Mouse (Mus musculus) hindbrain, embryonic 16.5 days (tissue): ENCODE results near the gene Rufy1. TPM values are rescaled to one million over a fixed set of nuclear protein-coding genes. Genes with fewer than 3 reads are reported as not detected.
A peak's percentile ranks its signal among the peaks of the same experiment; 100 is the strongest.

Experiments used
- ATAC-seq: fragments of 200-750 bp; cut with Nextera tagmentation; 2 replicates; pipeline ENCODE4 v1.8.0; 2017; ENCODE audit warnings: moderate TSS enrichment, moderate library complexity
- H3K27ac ChIP-seq: fragments of 300-500 bp; sonication (generic); 2 replicates; pipeline ENCODE4 v1.5.1; 2014; ENCODE audit warnings: low read depth, mild to moderate bottlenecking, control low read depth, low read length, moderate library complexity
- H3K27me3 ChIP-seq: fragments of 300-500 bp; sonication (generic); replicated peaks from 2 replicates; pipeline ENCODE4 v1.6.1; 2014; ENCODE audit warnings: low read length; ENCODE audit not compliant: control insufficient read depth, insufficient read depth
- H3K36me3 ChIP-seq: fragments of 300-500 bp; sonication (generic); 2 replicates; pipeline ENCODE4 v1.6.1; 2014; ENCODE audit warnings: mild to moderate bottlenecking, low read length, moderate library complexity, mixed read lengths; ENCODE audit not compliant: control insufficient read depth, insufficient read depth
- H3K4me1 ChIP-seq: fragments of 300-500 bp; sonication (generic); 2 replicates; pipeline ENCODE4 v1.6.1; 2014; ENCODE audit warnings: low read depth, low read length; ENCODE audit not compliant: control insufficient read depth, insufficient read depth
- H3K4me2 ChIP-seq: fragments of 300-500 bp; sonication (generic); 2 replicates; pipeline ENCODE4 v1.6.1; 2014; ENCODE audit warnings: mild to moderate bottlenecking, low read length, control low read depth, moderate library complexity
- H3K4me3 ChIP-seq: fragments of 300-500 bp; sonication (generic); 2 replicates; pipeline ENCODE4 v1.5.1; 2014; ENCODE audit warnings: mild to moderate bottlenecking, low read length, control low read depth, moderate library complexity
- H3K9ac ChIP-seq: fragments of 300-500 bp; sonication (generic); 2 replicates; pipeline ENCODE4 v1.6.1; 2014; ENCODE audit warnings: low read depth, mild to moderate bottlenecking, control low read depth, low read length, moderate library complexity
- H3K9me3 ChIP-seq: fragments of 300-500 bp; sonication (generic); 2 replicates; pipeline ENCODE4 v1.6.1; 2014; ENCODE audit warnings: mild to moderate bottlenecking, low read length, moderate library complexity; ENCODE audit not compliant: control insufficient read depth
- WGBS: fragments of 180-500 bp; shearing (Covaris S2); extraction: QIAGEN DNeasy Blood & Tissue Kit; methylation state at CpG from one replicate; pipeline ENCODE4 v1.1.7; 2014; 5-methylcytosine and 5-hydroxymethylcytosine counted together
- polyA plus RNA-seq: library from polyadenylated mRNA; unstranded; fragments of >200 nt; fragmentation: Nextera tagmentation; extraction: Ambion mirVana; gene quantifications from 2 replicates; pipeline ENCODE4 v1.2.1, GENCODE M21; 2015

The Rufy1 gene
- polyA plus RNA-seq, 1 experiment from 2014 or later, result 23.5 TPM

DNA sequence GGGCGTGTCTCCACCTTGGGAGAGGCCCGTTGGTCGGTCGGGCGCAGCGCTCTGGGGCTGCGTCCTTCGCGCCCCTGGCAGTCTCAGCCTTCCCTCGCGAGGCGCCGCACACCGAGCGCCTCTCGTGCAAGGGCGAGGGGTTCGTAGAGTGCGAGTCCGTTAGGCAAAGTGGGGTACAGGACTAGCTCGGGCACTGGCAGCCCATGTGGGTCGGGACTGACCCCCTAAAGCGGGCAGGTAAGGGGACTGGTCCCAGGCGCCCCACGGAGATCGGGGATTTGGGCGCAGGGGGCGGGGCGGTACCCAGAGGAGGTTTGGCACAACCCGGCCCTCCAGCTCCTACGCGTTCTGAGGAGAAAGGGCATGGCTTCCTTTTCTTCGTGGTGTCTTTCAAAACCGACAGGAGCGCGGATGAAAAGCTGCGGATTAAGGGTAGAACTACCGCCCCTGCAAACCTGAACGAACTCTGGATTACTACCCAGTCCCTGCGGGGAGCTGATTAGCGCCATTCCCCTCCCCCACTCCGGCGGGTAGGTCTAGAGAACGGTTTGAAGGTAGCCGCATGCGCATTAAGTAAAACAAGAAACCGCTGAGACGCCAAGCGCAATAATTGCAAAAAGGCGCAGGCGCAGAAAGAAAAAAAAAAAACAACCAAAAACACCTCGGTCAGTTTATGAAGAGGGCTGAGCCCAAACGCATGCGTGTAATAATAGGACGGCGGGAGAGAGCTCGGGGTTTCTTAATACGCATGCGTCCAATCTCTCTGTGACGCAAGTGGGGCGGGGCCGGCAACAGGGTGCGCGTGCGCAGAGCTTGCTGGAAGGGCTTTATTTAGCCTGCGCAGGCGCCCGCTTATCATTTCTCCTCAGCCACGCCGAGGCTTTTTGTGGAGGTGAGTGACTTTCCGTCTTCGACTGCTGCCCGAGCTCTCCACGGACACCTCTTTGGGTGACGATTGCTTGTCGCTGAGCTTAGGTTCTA lies 53.7 kb downstream of the Rufy1 start, which contains the start of gene Hnrnph1:
Hnrnph1 (plus strand) TSS at position 80 of the 981 bp plus-strand sequence.
- Histone ChIP-seq H3K27me3 (no peaks in the 10 kb centered on the region), H3K4me3 (peak within 1 kb of the TSS; percentile 92), H3K4me1 (peaks cover 20% of the 10 kb centered on the region), H3K4me2 (peak within 1 kb of the TSS; percentile 91), H3K9ac (peak within 1 kb of the TSS; percentile 99), H3K9me3 (no peaks in the 10 kb centered on the region), H3K27ac (peak within 1 kb of the TSS; percentile 99), H3K36me3 (peaks cover 3% of the 10 kb centered on the region; the same call in 1 of the 2 replicates)
- 0% methylated on average over 76 of the region's 76 CpGs for WGBS
- ATAC-seq, result peak; percentile 95

DNA sequence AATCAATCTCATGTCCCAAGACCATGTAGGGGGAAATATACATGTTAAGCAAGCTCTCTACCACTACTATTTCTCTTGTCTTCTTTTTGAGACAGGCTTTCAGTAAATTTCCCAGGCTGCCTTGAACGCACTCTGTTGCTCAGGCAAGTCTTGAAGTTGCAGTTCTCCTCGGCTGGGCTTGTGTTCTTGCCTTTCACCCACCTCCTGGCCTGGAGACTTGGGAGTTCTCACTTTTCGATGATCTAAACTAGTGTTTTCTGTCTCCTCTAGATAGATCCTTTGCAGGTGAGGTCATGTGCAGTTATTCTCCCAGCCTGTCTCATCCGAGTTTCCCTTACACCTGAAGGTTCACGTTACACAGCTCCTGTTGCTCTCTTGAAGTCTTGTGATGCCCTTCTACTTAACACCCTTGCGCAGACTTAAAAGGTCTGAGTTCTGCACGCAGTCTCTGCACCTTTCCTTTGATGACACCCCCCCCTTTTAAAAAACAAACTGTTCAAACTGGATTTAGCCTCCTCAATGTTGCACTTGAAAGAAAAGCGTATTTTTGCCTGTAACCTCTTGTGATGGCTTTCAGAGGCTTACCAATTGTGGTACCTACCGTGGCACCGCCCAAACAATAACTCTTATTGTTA lies 54.7 kb downstream of the Rufy1 start:
- Histone ChIP-seq H3K27ac (peak overlapping the region; percentile 97), H3K4me2 (peak overlapping the region; percentile 88), H3K9me3 (no peaks in the 10 kb centered on the region), H3K4me1 (peaks cover 15% of the 10 kb centered on the region), H3K36me3 (peaks cover 3% of the 10 kb centered on the region; the same call in 1 of the 2 replicates), H3K9ac (peak overlapping the region; percentile 79), H3K27me3 (no peaks in the 10 kb centered on the region), H3K4me3 (peak overlapping the region; percentile 57)
- WGBS, result 26% methylated on average over 10 of the region's 10 CpGs
- no peak for ATAC-seq

GRCm38 (mm10) chr11:50375421-50375820 lies 55.5 kb downstream of the Rufy1 start:
- H3K9ac ChIP-seq, result no peak overlapping the region
- no peaks in the 10 kb centered on the region for H3K27me3 ChIP-seq
- H3K4me1 ChIP-seq, result peaks cover 18% of the 10 kb centered on the region
- no peaks in the 10 kb centered on the region for H3K9me3 ChIP-seq
- no peak overlapping the region for H3K4me2 ChIP-seq
- peaks cover 3% of the 10 kb centered on the region; the same call in 1 of the 2 replicates for H3K36me3 ChIP-seq
- 78% methylated on average over 5 of the region's 5 CpGs for WGBS
- H3K4me3 ChIP-seq, result no peak overlapping the region
- H3K27ac ChIP-seq, result no peak overlapping the region
- no peak for ATAC-seq

DNA sequence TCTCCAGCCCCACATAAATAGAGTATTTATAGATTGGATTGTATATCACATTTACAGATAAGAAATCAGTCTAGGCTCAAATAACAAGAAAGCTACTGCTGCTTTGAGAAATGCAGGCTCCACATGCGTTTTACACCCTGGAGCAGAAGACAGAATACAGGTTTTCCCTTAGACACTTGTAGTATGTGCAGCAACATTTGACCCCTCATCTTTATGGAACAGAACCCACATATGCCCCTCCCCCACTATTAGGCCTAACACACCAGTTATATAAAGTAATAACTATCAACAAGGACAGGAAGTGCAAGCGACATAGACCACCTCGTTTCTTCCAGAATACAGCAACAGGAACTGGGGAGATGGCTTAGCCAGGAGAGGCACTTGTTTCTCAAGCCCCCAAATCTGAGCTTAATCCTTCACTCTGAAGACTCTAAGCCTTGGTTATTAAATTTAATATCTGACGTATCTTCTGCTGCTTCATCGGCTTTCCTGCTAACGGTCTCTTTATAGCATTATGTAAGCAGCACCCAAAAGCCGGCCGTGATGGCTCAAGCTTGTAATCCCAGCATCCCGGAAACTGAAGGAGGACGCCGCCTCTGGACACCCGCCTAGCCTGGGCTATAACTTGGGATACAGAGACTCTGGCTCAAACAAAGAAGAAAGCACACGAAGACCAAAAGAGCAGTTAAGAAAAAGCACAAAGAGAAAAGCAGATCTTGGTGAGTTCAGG lies 56.5 kb downstream of the Rufy1 start:
- H3K27me3 ChIP-seq, result no peaks in the 10 kb centered on the region
- no peak overlapping the region for H3K27ac ChIP-seq
- H3K4me2 ChIP-seq, result no peak overlapping the region
- H3K9me3 ChIP-seq, result no peaks in the 10 kb centered on the region
- H3K4me1 ChIP-seq, result peaks cover 12% of the 10 kb centered on the region
- H3K4me3 ChIP-seq, result no peak overlapping the region
- no peak overlapping the region for H3K9ac ChIP-seq
- no peak for ATAC-seq
- WGBS, result 88% methylated on average over 13 of the region's 13 CpGs
- peaks cover 2% of the 10 kb centered on the region; the same call in 1 of the 2 replicates for H3K36me3 ChIP-seq

DNA sequence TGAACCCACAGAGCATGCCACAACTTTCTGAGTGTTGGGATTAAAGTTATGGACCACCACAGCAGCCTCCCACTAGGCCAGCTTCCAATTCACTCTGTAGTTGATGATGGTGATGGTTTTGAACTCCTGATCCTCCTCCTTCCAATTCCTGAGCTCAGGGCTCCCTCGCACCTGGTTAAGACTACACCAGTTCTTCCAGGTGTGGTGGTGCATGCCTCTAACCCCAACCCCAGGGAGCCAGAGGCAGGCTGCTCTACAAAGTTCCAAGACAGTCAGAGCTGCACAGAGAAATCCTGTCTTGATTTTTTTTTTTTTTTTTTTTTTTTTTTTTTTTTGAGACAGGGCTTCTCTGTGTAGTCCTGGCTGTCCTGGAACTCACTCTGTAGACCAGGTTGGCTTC lies 57.3 kb downstream of the Rufy1 start:
- Histone ChIP-seq H3K27ac (no peak overlapping the region), H3K9me3 (no peaks in the 10 kb centered on the region), H3K36me3 (no peaks in the 10 kb centered on the region), H3K4me2 (no peak overlapping the region), H3K4me3 (no peak overlapping the region), H3K27me3 (no peaks in the 10 kb centered on the region), H3K9ac (no peak overlapping the region), H3K4me1 (peaks cover 7% of the 10 kb centered on the region)
- ATAC-seq, result no peak
- 100% methylated on average over 1 of the region's 1 CpGs for WGBS

- Histone ChIP-seq H3K27me3 (no peaks in the 10 kb centered on the region), H3K9ac (no peak overlapping the region), H3K36me3 (no peaks in the 10 kb centered on the region), H3K4me1 (peaks cover 7% of the 10 kb centered on the region), H3K27ac (no peak overlapping the region), H3K9me3 (no peaks in the 10 kb centered on the region), H3K4me2 (no peak overlapping the region), H3K4me3 (no peak overlapping the region)
- ATAC-seq, result no peak
Observed at GRCm38 (mm10) chr11:50373086-50373485, 57.8 kb downstream of the Rufy1 start.

GRCm38 (mm10) chr11:50371911-50372310 lies 59.0 kb downstream of the Rufy1 start:
- ATAC-seq, result no peak
- H3K27ac ChIP-seq, result peak overlapping the region; percentile 88
- no peaks in the 10 kb centered on the region for H3K9me3 ChIP-seq
- peaks cover 7% of the 10 kb centered on the region for H3K4me1 ChIP-seq
- peak overlapping the region; percentile 69 for H3K9ac ChIP-seq
- no peaks in the 10 kb centered on the region for H3K27me3 ChIP-seq
- whole genome bisulfite sequencing, result 100% methylated on average over 1 of the region's 1 CpGs
- H3K4me3 ChIP-seq, result no peak overlapping the region
- H3K4me2 ChIP-seq, result peak overlapping the region; percentile 60
- no peaks in the 10 kb centered on the region for H3K36me3 ChIP-seq

- Histone ChIP-seq H3K27ac (peak overlapping the region; percentile 88), H3K9me3 (no peaks in the 10 kb centered on the region), H3K36me3 (no peaks in the 10 kb centered on the region), H3K4me1 (peaks cover 7% of the 10 kb centered on the region), H3K4me3 (peak overlapping the region; percentile 37), H3K9ac (peak overlapping the region; percentile 69), H3K4me2 (peak overlapping the region; percentile 60), H3K27me3 (no peaks in the 10 kb centered on the region)
- WGBS, result 1% methylated on average over 18 of the region's 18 CpGs
- peak; percentile 69; the same call in 1 of the 2 replicates for ATAC-seq
Observed at GRCm38 (mm10) chr11:50371399-50371841, 59.5 kb downstream of the Rufy1 start.
